Mouse (Mus musculus) embryonic facial prominence, embryonic 15.5 days (tissue): ENCODE measurements around the gene Thbs3. TPM values are rescaled to one million over a fixed set of nuclear protein-coding genes. Genes with fewer than 3 reads are reported as not detected.
A peak's percentile ranks its signal among the peaks of the same experiment; 100 is the strongest.

Experiments
- ATAC-seq: fragments of 200-750 bp; cut with Nextera tagmentation; 2 replicates; pipeline ENCODE4 v1.8.0; 2017; ENCODE audit warnings: low read depth, moderate TSS enrichment; ENCODE audit not compliant: insufficient number of reproducible peaks, low FRiP score, low TSS enrichment
- H3K27ac ChIP-seq: fragments of 300-500 bp; sonication (generic); replicated peaks from 2 replicates; pipeline ENCODE4 v1.5.1; 2015; ENCODE audit warnings: mild to moderate bottlenecking, inconsistent platforms
- H3K27me3 ChIP-seq: fragments of 300-500 bp; sonication (generic); 2 replicates; pipeline ENCODE4 v1.6.1; 2015; ENCODE audit warnings: inconsistent platforms
- H3K36me3 ChIP-seq: fragments of 300-500 bp; sonication (generic); 2 replicates; pipeline ENCODE4 v1.6.1; 2015; ENCODE audit warnings: mild to moderate bottlenecking, inconsistent platforms
- H3K4me1 ChIP-seq: fragments of 300-500 bp; sonication (generic); 2 replicates; pipeline ENCODE4 v1.6.1; 2015; ENCODE audit warnings: inconsistent platforms
- H3K4me2 ChIP-seq: fragments of 300-500 bp; sonication (generic); replicated peaks from 2 replicates; pipeline ENCODE4 v1.6.1; 2015; ENCODE audit warnings: mild to moderate bottlenecking, inconsistent platforms
- H3K4me3 ChIP-seq: fragments of 300-500 bp; sonication (generic); replicated peaks from 2 replicates; pipeline ENCODE4 v1.5.1; 2015; ENCODE audit warnings: mild to moderate bottlenecking, inconsistent platforms
- H3K9ac ChIP-seq: fragments of 300-500 bp; sonication (generic); 2 replicates; pipeline ENCODE4 v1.6.1; 2015; ENCODE audit warnings: inconsistent platforms
- H3K9me3 ChIP-seq: fragments of 300-500 bp; sonication (generic); replicated peaks from 2 replicates; pipeline ENCODE4 v1.6.1; 2016; ENCODE audit warnings: inconsistent platforms
- WGBS: fragments of 180-500 bp; shearing (Covaris S2); methylation state at CpG from one replicate; pipeline ENCODE4 v1.1.7; 2015; 5-methylcytosine and 5-hydroxymethylcytosine counted together
- polyA plus RNA-seq: library from polyadenylated mRNA; unstranded; fragments of >200 nt; fragmentation: Nextera tagmentation; extraction: Ambion mirVana; gene quantifications from 2 replicates; pipeline ENCODE4 v1.2.1, GENCODE M21; 2015

The Thbs3 gene
- polyA plus RNA-seq, 1 experiment from 2014 or later = 59.7 TPM

GRCm38 (mm10) chr3:89256177-89256576 is 41.2 kb downstream of the Thbs3 start:
- Histone ChIP-seq H3K4me2 (no peak overlapping the region), H3K27ac (no peak overlapping the region), H3K9ac (no peak overlapping the region), H3K27me3 (no peaks in the 10 kb centered on the region), H3K4me1 (peaks cover 15% of the 10 kb centered on the region), H3K9me3 (no peaks in the 10 kb centered on the region), H3K36me3 (no peaks in the 10 kb centered on the region), H3K4me3 (no peak overlapping the region)
- no peak for ATAC-seq
- WGBS = 77% methylated on average over 5 of the region's 5 CpGs

GRCm38 (mm10) chr3:89259076-89259475 is 44.1 kb downstream of the Thbs3 start, which contains the start of gene Dpm3:
TSS of gene Dpm3 (plus strand) at chr3:89259358.
- Histone ChIP-seq H3K9ac (no peak within 1 kb of the TSS), H3K27ac (no peak within 1 kb of the TSS), H3K36me3 (no peaks in the 10 kb centered on the region), H3K4me1 (peaks cover 10% of the 10 kb centered on the region; the same call in 1 of the 2 replicates), H3K4me2 (no peak within 1 kb of the TSS), H3K9me3 (no peaks in the 10 kb centered on the region), H3K4me3 (no peak within 1 kb of the TSS), H3K27me3 (no peaks in the 10 kb centered on the region)
- ATAC-seq = no peak
- 55% methylated on average over 7 of the region's 7 CpGs for WGBS

GRCm38 (mm10) chr3:89260211-89260610 is 45.2 kb downstream of the Thbs3 start:
- ATAC-seq = no peak

GRCm38 (mm10) chr3:89262417-89262816 is 47.4 kb downstream of the Thbs3 start:
- Histone ChIP-seq H3K27ac (0 out of 2 replicates have a peak overlapping the region, but pooled peaks have one; percentile 34), H3K9ac (0 out of 2 replicates have a peak overlapping the region, but pooled peaks have one; percentile 6)

More at GRCm38 (mm10) chr3:89260211-89260610, 45.2 kb downstream of the Thbs3 start:
- Histone ChIP-seq H3K4me3 (no peak overlapping the region), H3K27ac (no peak overlapping the region), H3K27me3 (no peaks in the 10 kb centered on the region), H3K4me1 (peaks cover 10% of the 10 kb centered on the region; the same call in 1 of the 2 replicates), H3K9ac (no peak overlapping the region), H3K4me2 (no peak overlapping the region), H3K36me3 (no peaks in the 10 kb centered on the region), H3K9me3 (no peaks in the 10 kb centered on the region)
- 78% methylated on average over 3 of the region's 3 CpGs for WGBS

GRCm38 (mm10) chr3:89266439-89266893 is 51.5 kb downstream of the Thbs3 start:
- Histone ChIP-seq H3K27ac (peak overlapping the region; percentile 78), H3K9ac (peak overlapping the region; percentile 76), H3K27me3 (no peaks in the 10 kb centered on the region), H3K9me3 (no peaks in the 10 kb centered on the region), H3K4me3 (peak overlapping the region; percentile 76), H3K4me1 (peaks cover 48% of the 10 kb centered on the region), H3K4me2 (peak overlapping the region; percentile 75), H3K36me3 (0 out of 2 replicates have a peak, but pooled peaks cover 5% of the 10 kb centered on the region)
- ATAC-seq = peak; percentile 85
- under 1% methylated on average over 20 of the region's 20 CpGs for WGBS

More at GRCm38 (mm10) chr3:89262417-89262816, 47.4 kb downstream of the Thbs3 start:
- H3K27me3 ChIP-seq = no peaks in the 10 kb centered on the region
- H3K9me3 ChIP-seq = no peaks in the 10 kb centered on the region
- ATAC-seq = no peak
- H3K4me1 ChIP-seq = peaks cover 21% of the 10 kb centered on the region
- 65% methylated on average over 10 of the region's 10 CpGs for WGBS
- H3K36me3 ChIP-seq = no peaks in the 10 kb centered on the region
- no peak overlapping the region for H3K4me3 ChIP-seq
- no peak overlapping the region for H3K4me2 ChIP-seq

- 54% methylated on average over 8 of the region's 8 CpGs for WGBS
- Histone ChIP-seq H3K9ac (no peak overlapping the region), H3K9me3 (no peaks in the 10 kb centered on the region), H3K27ac (no peak overlapping the region), H3K4me2 (peak overlapping the region; percentile 70), H3K4me1 (peaks cover 57% of the 10 kb centered on the region), H3K27me3 (no peaks in the 10 kb centered on the region), H3K4me3 (no peak overlapping the region; the same call in 1 of the 2 replicates), H3K36me3 (peaks cover 19% of the 10 kb centered on the region)
- no peak for ATAC-seq
Observed at GRCm38 (mm10) chr3:89268916-89269315, 53.9 kb downstream of the Thbs3 start.

- Histone ChIP-seq H3K4me2 (peak within 1 kb of the TSS; percentile 70), H3K4me3 (peak within 1 kb of the TSS; percentile 53), H3K9me3 (no peaks in the 10 kb centered on the region), H3K9ac (peak within 1 kb of the TSS; percentile 41), H3K27ac (peak within 1 kb of the TSS; percentile 87), H3K36me3 (peaks cover 30% of the 10 kb centered on the region), H3K4me1 (peaks cover 57% of the 10 kb centered on the region), H3K27me3 (no peaks in the 10 kb centered on the region)
- ATAC-seq = peak; percentile 76
- WGBS = 2% methylated on average over 38 of the region's 39 CpGs
Observed at GRCm38 (mm10) chr3:89270051-89270755, 55.2 kb downstream of the Thbs3 start, which contains the start of gene Slc50a1. TSS of gene Slc50a1 (minus strand) at chr3:89270570.

GRCm38 (mm10) chr3:89270891-89271290 is 55.9 kb downstream of the Thbs3 start:
- 0 out of 2 replicates have a peak overlapping the region, but pooled peaks have one; percentile 41 for H3K9ac ChIP-seq
- ATAC-seq = no peak
- peak overlapping the region; percentile 53 for H3K4me3 ChIP-seq
- no peaks in the 10 kb centered on the region for H3K9me3 ChIP-seq
- peak overlapping the region; percentile 87 for H3K27ac ChIP-seq
- H3K27me3 ChIP-seq = no peaks in the 10 kb centered on the region
- peaks cover 56% of the 10 kb centered on the region for H3K4me1 ChIP-seq
- peak overlapping the region; percentile 70 for H3K4me2 ChIP-seq
- 46% methylated on average over 6 of the region's 6 CpGs for WGBS
- H3K36me3 ChIP-seq = peaks cover 37% of the 10 kb centered on the region

- Histone ChIP-seq H3K4me1 (peaks cover 59% of the 10 kb centered on the region), H3K9ac (no peak overlapping the region)
- WGBS = 54% methylated on average over 6 of the region's 6 CpGs
Observed at GRCm38 (mm10) chr3:89271760-89272159, 56.8 kb downstream of the Thbs3 start.

GRCm38 (mm10) chr3:89276061-89276460 is 61.1 kb downstream of the Thbs3 start:
- no peak overlapping the region; the same call in 1 of the 2 replicates for H3K4me3 ChIP-seq
- H3K4me2 ChIP-seq = peak overlapping the region; percentile 95; the same call in 1 of the 2 replicates
- peaks cover 37% of the 10 kb centered on the region for H3K36me3 ChIP-seq
- H3K27me3 ChIP-seq = no peaks in the 10 kb centered on the region
- no peak overlapping the region for H3K9ac ChIP-seq
- H3K9me3 ChIP-seq = no peaks in the 10 kb centered on the region
- no peak for ATAC-seq
- H3K4me1 ChIP-seq = peaks cover 61% of the 10 kb centered on the region
- H3K27ac ChIP-seq = 0 out of 2 replicates have a peak overlapping the region, but pooled peaks have one; percentile 11
- WGBS = 85% methylated on average over 13 of the region's 13 CpGs

More at GRCm38 (mm10) chr3:89271760-89272159, 56.8 kb downstream of the Thbs3 start:
- no peaks in the 10 kb centered on the region for H3K27me3 ChIP-seq
- H3K9me3 ChIP-seq = no peaks in the 10 kb centered on the region
- H3K27ac ChIP-seq = no peak overlapping the region
- no peak overlapping the region for H3K4me2 ChIP-seq
- no peak overlapping the region for H3K4me3 ChIP-seq
- peaks cover 41% of the 10 kb centered on the region for H3K36me3 ChIP-seq
- no peak for ATAC-seq
